Mouse (Mus musculus): Measurements from ENCODE around the gene Wipf2.

DNA sequence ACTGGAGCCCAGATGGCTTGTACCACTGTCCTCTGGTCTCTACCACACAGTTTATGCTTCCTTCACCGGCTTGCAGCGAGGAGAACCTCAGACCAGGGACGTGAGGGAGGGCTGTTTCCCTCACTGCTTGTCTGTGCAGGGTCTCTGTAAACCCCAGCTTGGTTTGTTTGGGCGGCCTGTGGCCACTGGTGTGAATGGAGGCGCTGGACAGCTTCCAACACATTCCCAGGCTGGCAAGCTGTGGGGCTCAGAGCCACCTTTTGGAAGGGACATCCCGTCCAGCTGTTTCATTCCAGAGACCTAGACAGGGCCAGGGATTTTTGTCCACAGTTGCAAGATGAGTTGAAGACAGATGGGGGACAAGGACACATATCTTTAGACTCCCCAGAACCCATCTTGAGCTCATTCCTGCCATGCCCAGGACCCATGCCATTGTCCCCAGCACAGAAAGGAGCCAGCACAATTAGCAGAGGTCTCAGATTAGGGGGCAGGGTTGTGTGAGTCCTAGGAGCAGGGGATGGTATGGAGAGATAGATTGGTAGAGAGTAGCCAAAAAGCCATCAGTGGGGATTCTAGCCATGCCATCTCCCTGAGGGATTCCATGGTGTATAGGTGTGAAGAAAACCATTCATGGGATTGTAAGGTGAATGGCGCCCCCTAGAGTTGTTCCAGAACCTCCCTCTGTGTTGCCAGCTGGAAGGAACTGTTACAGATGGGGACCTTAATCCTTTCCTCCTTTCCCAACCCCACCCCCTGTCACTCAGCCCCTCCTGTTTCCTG is 68.3 kb downstream of the Wipf2 start:
- TF ChIP-seq POLR2A (IDR thresholded peaks at IDR 0.05; ENCODE audit: low read depth, low read length) (no peak), CTCF (conservative IDR thresholded peaks at IDR 0.05; ENCODE audit: insufficient read depth, insufficient read length, low read depth, low read length) (no peak)
